Mouse (Mus musculus) adrenal gland, postnatal 10 days (tissue): ENCODE measurements around the gene Hoxb5. TPM values are rescaled to one million over a fixed set of nuclear protein-coding genes. Genes with fewer than 3 reads are reported as not detected.
A peak's percentile ranks its signal among the peaks of the same experiment; 100 is the strongest.

ENCODE experiments used
- DNase-seq: peaks from one replicate; pipeline ENCODE4 v3.0.0; 2021; ENCODE audit warnings: mixed read lengths
- total RNA-seq, 2 experiments: library from RNA; stranded (reverse); gene quantifications; 2 replicates each; pipeline ENCODE4 v1.2.3; 2021

The Hoxb5 gene
- total RNA-seq, 2 experiments from 2014 or later: 12.1 to 17.1 TPM

GRCm38 (mm10) chr11:96340698-96341365, 37.7 kb downstream of the Hoxb5 start:
- DNase-seq: peak; percentile 66

- DNase-seq: peak; percentile 65
These were observed 38.8 kb downstream of the Hoxb5 start for GRCm38 (mm10) chr11:96341701-96342575.

- peak; percentile 15 for DNase-seq
These were observed 39.4 kb downstream of the Hoxb5 start for GRCm38 (mm10) chr11:96342576-96342930.

GRCm38 (mm10) chr11:96343206-96343745, 40.1 kb downstream of the Hoxb5 start:
- DNase-seq: peak; percentile 24

GRCm38 (mm10) chr11:96344061-96344877, 41.1 kb downstream of the Hoxb5 start:
- peak; percentile 53 for DNase-seq

GRCm38 (mm10) chr11:96344878-96345159, 41.7 kb downstream of the Hoxb5 start:
- peak; percentile 46 for DNase-seq

- DNase-seq: peak; percentile 61
These were observed 42.2 kb downstream of the Hoxb5 start for GRCm38 (mm10) chr11:96345220-96345892.

GRCm38 (mm10) chr11:96345893-96346806, 43.0 kb downstream of the Hoxb5 start:
- DNase-seq: peak; percentile 49

GRCm38 (mm10) chr11:96346916-96347520, 43.9 kb downstream of the Hoxb5 start:
- peak; percentile 12 for DNase-seq

- DNase-seq: no peak
These were observed 44.6 kb downstream of the Hoxb5 start for GRCm38 (mm10) chr11:96347717-96348116.

- DNase-seq: peak; percentile 57
These were observed 45.2 kb downstream of the Hoxb5 start for GRCm38 (mm10) chr11:96348141-96348928.

- no peak for DNase-seq
These were observed 45.9 kb downstream of the Hoxb5 start for GRCm38 (mm10) chr11:96348988-96349387.

GRCm38 (mm10) chr11:96349491-96350340, 46.6 kb downstream of the Hoxb5 start:
- peak; percentile 69 for DNase-seq

GRCm38 (mm10) chr11:96350341-96350624, 47.1 kb downstream of the Hoxb5 start, which contains the start of gene Hoxb2:
Gene Hoxb2, plus strand, starts transcription at chr11:96350525.
- no peak for DNase-seq

GRCm38 (mm10) chr11:96350791-96351190, 47.7 kb downstream of the Hoxb5 start:
- no peak for DNase-seq

- DNase-seq: peak; percentile 67
These were observed 48.2 kb downstream of the Hoxb5 start for GRCm38 (mm10) chr11:96351312-96351711.

GRCm38 (mm10) chr11:96351831-96352230, 48.7 kb downstream of the Hoxb5 start:
- peak; percentile 81 for DNase-seq

- peak; percentile 76 for DNase-seq
These were observed 49.8 kb downstream of the Hoxb5 start for GRCm38 (mm10) chr11:96352691-96353521.
